In the genomic region with DNA sequence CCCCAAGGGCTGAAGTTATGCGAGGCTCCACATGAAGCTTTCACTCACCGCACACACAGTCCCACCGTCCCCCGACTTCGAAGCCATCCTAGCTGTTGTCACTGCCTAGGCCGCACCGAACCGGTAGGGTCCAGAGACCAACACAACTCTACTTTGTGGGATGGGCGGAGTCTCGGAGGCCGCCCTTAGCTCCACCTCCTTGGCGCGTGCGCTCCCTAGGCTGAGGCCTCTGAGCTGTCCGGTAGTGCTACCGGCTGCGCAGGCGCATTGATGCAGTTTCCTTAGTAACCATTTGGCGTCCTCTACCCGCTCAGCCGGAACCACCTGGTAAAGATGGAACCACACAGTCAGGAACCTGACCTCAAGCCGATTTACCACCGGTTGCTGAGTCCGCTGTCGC, we compare ENCODE assay signal across 8 mouse cellular contexts. TPM values are rescaled to one million over a fixed set of nuclear protein-coding genes. Genes with fewer than 3 reads are reported as not detected.
DNase-seq lines count a peak whose midpoint lies in the region; ATAC-seq lines count a peak whose summit lies in the region.

TSS of gene Ccs (minus strand) at position 184 of the 400 bp plus-strand sequence.
TSS of gene Ccdc87 (plus strand) at position 218 of the 400 bp plus-strand sequence.

- no peaks in the 10 kb centered on the region for H3K36me3 ChIP-seq in hindbrain, embryonic 16.5 days (ENCODE audit: control insufficient read depth, insufficient read depth, low read length)
- no peaks in the 10 kb centered on the region for H3K36me3 ChIP-seq in macrophage (ENCODE audit: inconsistent target)

- peak; percentile 99 for ATAC-seq in hindbrain, embryonic 16.5 days

- H3K9ac ChIP-seq in hindbrain, embryonic 16.5 days (ENCODE audit: low read depth, low read length): peak within 1 kb of the TSS; percentile 68

- no peaks in the 10 kb centered on the region for H3K9me3 ChIP-seq in hindbrain, embryonic 16.5 days (ENCODE audit: control insufficient read depth, low read length)

- peaks cover 14% of the 10 kb centered on the region for H3K4me1 ChIP-seq in hindbrain, embryonic 16.5 days (ENCODE audit: control insufficient read depth, insufficient read depth, low read depth, low read length)

- H3K27ac ChIP-seq in hindbrain, embryonic 16.5 days (ENCODE audit: low read depth, low read length): 0 out of 2 replicates have a peak within 1 kb of the TSS, but pooled peaks have one; percentile 24
- H3K27ac ChIP-seq in macrophage: no peak within 1 kb of the TSS

- DNase-seq in R1 (ENCODE audit: low read depth, low spot score): peak; percentile 98
- peak; percentile 96 to 98 for DNase-seq in cerebellum, postnatal 25 days
- peak; percentile 94 to 98 for DNase-seq in frontal cortex, postnatal 36 days (ENCODE audit: low spot score in 2 of 2)
- peak; percentile 97 for DNase-seq in left cerebral cortex, adult 18-20 months (ENCODE audit: low spot score in 2 of 2)
- DNase-seq in right cerebral cortex, adult 18-20 months: peak; percentile 97
- peak; percentile 84 for DNase-seq in urinary bladder, postnatal 10 days (ENCODE audit: low spot score)

- WGBS in hindbrain, embryonic 16.5 days: 0% methylated on average over 25 of the region's 25 CpGs
- WGBS in macrophage (ENCODE audit: missing documents): under 1% methylated on average over 25 of the region's 25 CpGs

- peak within 1 kb of the TSS; percentile 99 for H3K4me2 ChIP-seq in hindbrain, embryonic 16.5 days (ENCODE audit: low read length)

- peak within 1 kb of the TSS; percentile 69 for H3K4me3 ChIP-seq in hindbrain, embryonic 16.5 days (ENCODE audit: low read length)
- peak within 1 kb of the TSS; percentile 85 for H3K4me3 ChIP-seq in macrophage (ENCODE audit: inconsistent target)

- peaks cover 7% of the 10 kb centered on the region; the same call in 1 of the 2 replicates for H3K79me2 ChIP-seq in macrophage (ENCODE audit: inconsistent target)

- H3K27me3 ChIP-seq in hindbrain, embryonic 16.5 days (replicated peaks; ENCODE audit: control insufficient read depth, insufficient read depth, low read length): peaks cover 19% of the 10 kb centered on the region

RNA-seq across cellular contexts. Expression of gene Ccs, which starts in this region (rescaled TPM):
- 38.4 and 43.0 TPM in 2 replicates for polyA plus RNA-seq in hindbrain, embryonic 16.5 days (2015; fragmentation: Nextera tagmentation; extraction: Ambion mirVana)
- 10 to 100 TPM; 28.9 to 33.8 TPM for total RNA-seq in left cerebral cortex, adult 18-20 months (2021)
- 100 to 1,000 TPM in 2 of 26 experiments, 10 to 100 TPM in 24; 13.2 to 120 (median 62.1) TPM for total RNA-seq in macrophage (2018; cell fraction: chromatin; rRNA removed)
- 10 to 100 TPM; 18.0 to 32.4 (median 22.2) TPM for total RNA-seq in macrophage (2018; cell fraction: cytosol; rRNA removed)
- 10 to 100 TPM in 25 of 26 experiments, 1 to 10 TPM in 1; 8.2 to 42.1 (median 23.8) TPM for total RNA-seq in macrophage (2018; cell fraction: nucleus; rRNA removed)
- polyA plus RNA-seq in macrophage (2018): 17.8 to 37.0 TPM (median 27.6 TPM) in 3 replicates

RNA-seq across cellular contexts. Expression of gene Ccdc87, which starts in this region (rescaled TPM):
- 0.57 and 0.74 TPM in 2 replicates for polyA plus RNA-seq in hindbrain, embryonic 16.5 days (2015; fragmentation: Nextera tagmentation; extraction: Ambion mirVana)
- total RNA-seq in left cerebral cortex, adult 18-20 months (2021): 1 to 10 TPM; 2.2 to 2.7 TPM
- total RNA-seq in macrophage (2018; cell fraction: chromatin; rRNA removed): under 1 TPM in 1 of 26 experiments, not detected in 25; 0.23 TPM
- total RNA-seq in macrophage (2018; cell fraction: cytosol; rRNA removed): under 1 TPM in 19 of 26 experiments, not detected in 7; 0.04 to 0.13 (median 0.09) TPM
- under 1 TPM in 2 of 26 experiments, not detected in 24; 0.17 to 0.32 TPM for total RNA-seq in macrophage (2018; cell fraction: nucleus; rRNA removed)
- polyA plus RNA-seq in macrophage (2018): 0.07 to 0.10 TPM in 2 of 3 replicates, not detected in the other
